Mouse (Mus musculus) activated CD4-positive, CD25-positive, alpha-beta regulatory T cell, adult 4 months (primary cell): ENCODE data around the gene Prss8. TPM values are rescaled to one million over a fixed set of nuclear protein-coding genes. Genes with fewer than 3 reads are reported as not detected.
A peak's percentile ranks its signal among the peaks of the same experiment; 100 is the strongest.
"Not testable (repeated sequence)": the region's sequence is repeated elsewhere in the genome, so short reads cannot be mapped to it uniquely, and the experiment has no call there.

Source experiments
- ATAC-seq: one replicate; pipeline ENCODE4 v1.8.0; 2017
- polyA plus RNA-seq, 2 experiments: library from polyadenylated mRNA; unstranded; fragments of 100-300 nt; shearing (Covaris generic); gene quantifications; one replicate each; pipeline ENCODE4 v1.2.1; 2017

Prss8 gene
- polyA plus RNA-seq, 2 experiments from 2014 or later: not detected

DNA sequence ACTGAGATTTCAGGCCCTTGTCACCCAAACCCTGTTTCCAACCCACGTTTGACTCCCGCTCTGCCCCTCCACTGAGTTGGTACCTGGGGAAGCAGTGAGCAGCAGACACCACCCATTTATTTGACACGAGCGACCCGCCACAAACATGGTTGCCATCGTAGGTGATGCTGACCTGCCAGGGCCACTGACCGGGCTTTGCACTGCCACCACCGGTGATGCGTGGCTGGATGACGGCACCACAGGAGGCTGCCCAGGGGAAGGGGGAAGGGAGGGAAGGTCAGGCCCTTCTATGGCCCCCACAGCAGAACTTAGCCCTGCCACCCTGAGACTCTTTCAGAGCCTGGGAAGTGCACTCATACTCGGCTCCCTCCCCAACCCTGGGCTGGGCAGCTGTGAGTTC is 2.2 kb downstream of the Prss8 start:
- ATAC-seq: no peak

DNA sequence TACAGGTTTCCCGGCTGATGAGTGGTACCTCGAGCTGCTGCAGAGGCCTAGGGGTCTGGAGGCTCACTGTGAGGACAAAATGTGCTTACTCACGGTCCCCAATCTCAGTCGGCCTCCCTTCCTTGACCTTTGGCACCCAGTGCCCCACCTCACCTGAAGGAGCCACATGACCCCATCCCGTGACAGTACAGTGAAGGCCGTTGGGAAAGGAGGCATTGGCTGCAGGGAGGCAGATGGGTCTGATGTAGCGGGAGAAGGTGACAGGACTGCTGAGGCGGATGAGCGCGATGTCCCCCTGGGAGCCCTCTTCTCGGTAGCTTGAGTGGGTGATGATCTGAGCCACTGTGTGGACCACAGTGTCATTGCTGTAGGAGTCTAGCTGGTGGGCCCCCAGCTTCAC is 3.1 kb downstream of the Prss8 start:
- ATAC-seq: no peak

DNA sequence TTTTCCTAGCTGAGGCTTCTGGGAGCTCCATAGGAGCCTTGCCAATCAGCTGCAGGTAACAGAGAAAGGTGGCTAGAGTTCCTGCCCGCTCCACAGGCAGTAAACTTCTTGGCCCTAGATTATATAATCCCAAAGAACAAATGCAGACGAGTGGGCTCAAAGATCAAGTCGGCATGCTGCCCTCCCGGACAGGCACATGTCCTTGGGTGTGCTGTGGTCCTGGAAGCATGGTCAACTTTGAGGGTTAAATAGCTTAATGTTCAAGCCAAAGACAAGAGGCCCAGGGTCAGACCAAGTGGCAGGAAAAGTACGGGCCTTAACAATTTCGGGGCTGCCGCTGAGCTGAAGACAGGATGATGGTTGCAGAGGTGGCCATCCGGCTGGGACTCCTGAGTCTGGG is 3.8 kb downstream of the Prss8 start:
- no peak for ATAC-seq

DNA sequence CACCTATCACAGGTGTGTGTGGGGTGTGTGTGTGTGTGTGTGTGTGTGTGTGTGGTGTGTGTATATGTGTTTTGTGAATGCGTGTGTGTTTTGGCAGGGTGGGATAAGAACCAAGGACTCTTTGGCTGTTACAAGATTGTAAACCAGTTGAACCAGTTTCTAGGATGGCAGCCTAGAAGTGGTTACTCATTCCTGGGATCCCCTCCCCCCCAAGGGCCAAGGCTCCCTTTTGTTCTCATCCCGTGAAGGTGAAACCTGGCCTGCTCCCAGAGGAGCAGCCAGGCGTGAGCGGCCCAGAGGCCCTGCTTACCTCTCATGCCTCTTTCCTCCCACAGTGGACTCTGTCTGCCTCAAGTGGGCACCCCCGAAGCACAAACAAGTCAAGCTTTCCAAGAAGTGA is 4.7 kb downstream of the Prss8 start:
- ATAC-seq: no peak

DNA sequence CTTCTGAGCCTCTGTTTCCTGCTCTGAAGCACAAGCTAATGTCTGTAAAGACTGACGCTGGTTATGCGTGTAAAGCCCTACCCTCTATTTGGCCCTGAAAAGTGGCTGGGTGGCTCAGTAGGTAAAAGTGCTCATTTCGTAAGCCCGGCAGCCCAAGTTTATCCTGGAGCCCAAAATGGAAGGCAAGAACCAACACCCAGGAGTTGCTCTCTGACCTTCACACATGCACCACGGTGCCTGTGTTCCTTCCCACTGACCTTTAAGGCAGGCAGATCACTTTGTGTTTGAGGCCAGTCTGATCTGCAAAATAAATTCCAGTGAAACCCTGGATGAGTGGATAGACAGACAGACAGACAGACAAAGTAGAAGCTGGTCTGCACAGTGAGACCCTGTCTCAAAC is 6.2 kb downstream of the Prss8 start:
- ATAC-seq: no peak

DNA sequence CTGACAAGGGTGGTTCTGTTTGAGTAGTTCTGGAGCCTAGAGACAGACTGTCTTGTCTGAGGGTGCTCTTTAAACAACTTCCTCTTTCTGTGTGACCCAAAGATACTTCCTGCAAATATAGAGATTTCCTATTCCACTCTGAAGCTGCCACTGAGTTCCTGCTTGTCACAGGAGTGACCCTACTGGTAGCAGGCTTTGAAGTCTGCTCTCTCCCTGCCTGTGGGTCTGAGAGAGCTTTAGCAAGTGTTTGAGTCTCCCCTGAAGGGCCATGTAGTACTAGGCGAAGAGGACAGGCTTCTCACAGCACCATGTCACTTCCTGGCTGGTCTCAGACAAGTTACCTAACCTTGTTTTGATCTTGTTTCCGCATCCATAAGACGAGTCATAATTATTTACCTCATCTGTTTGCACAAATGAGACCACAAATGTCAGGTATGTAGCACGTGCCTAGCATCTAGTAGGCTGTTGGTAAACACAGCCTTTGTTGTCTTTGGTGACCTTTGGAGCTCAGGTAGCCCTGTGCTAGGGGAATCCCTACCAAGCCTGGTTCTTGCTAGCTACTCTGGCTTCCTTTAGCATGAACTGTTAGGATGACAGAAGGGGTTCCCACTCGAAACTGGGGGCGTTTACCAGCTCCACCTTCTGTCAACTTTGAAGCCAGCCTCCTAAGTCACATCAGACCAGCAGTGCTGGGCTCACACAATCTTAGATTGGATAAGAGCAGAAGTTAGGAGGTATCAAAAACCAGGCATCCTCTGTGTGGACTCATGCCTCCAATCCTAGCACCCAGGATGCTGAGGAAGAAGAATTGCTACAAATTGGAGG is 7.2 kb downstream of the Prss8 start:
- ATAC-seq: peak; percentile 87

DNA sequence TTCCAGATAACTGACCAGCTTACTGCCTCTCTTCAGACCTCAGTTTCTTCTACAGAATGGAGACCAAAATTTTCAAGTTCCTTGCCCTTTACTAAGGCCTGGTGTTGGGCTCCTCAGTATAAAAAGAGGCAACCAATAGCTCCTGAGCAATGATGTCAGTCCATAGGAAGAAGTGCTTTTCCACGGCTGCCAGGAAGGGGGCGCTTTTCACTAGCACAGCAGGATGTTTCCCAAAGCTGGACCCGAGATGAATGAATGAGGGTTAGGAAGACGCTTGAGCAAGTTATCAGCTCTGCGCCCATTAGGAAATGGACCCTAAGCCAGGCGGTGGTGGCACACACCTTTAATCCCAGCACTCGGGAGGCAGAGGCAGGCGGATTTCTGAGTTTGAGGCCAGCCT is 8.4 kb downstream of the Prss8 start:
- no peak for ATAC-seq

DNA sequence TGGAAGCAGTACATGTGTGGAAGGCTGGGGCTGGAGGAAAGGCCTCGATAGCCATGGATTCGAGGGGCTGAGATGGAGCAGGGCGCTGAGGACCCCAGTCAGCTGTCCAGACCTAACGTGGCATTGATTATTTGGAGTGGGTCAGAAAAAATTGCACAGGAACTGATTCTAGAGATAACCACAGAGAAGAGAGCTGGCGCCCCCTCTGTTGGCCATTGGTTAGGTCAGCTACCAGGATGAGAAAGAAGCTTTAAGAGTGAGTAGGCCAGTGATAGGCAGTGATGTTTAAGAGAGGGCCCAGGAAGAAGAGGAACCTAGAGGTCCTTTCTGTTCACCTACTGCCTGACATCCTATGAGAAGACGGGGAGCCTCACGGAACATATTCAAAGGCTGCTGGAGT is 10.6 kb downstream of the Prss8 start:
- ATAC-seq: no peak

DNA sequence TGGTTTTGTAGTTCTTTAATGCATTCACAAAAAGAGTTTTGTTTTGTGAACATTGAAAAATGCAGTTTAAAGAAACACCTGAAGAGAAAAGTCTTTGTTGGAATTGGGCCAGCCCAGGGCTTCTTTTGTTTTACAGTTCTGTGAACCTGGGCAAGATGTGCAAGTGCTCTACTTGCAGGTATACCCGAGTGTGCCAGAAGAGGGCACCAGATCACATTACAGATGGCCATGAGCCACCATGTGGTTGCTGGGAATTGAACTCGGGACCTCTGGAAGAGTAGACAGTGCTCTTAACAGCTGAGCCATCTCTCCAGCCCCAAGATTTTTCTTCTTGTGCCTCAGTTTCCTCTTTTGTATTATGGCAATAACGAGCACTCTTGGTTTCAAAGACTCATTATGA is 11.7 kb downstream of the Prss8 start:
- no peak for ATAC-seq

DNA sequence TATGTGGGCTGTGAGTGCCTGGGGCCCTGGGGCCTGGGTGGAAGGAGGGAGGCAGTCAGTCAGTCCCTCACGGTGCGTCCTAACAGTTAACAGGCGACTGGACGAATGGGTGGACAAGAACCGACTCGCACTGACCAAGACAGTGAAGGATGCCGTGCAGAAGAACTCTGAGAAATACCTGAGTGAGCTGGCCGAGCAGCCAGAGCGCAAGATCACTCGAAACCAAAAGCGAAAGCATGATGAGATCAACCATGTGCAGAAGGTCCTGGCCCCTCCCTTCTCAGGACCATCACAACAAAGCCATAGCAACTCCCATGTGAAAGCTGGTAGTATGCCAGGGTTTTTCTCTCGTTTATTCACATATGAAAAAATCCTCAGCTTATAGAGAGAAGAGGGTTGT is 14.6 kb downstream of the Prss8 start:
- ATAC-seq: no peak

DNA sequence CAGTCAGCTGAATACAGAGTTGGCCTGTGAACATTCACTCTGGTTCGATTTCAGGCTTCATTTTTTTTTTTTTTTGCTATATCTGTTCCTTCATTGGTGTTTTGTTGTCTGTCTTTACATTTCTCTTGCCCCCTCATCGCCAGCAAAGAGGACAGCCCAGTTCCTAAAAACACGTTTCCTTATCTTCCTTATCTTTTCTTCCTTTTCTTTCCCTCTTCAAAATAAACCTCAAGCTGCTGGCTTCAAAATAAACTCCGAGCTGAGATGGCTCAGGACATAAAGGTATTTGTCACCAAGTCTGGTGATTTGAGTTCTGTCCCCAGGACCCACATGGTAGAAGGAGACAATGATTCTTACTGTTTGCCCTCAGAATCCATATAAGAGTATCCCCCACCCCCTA is 17.0 kb downstream of the Prss8 start:
- no peak for ATAC-seq

DNA sequence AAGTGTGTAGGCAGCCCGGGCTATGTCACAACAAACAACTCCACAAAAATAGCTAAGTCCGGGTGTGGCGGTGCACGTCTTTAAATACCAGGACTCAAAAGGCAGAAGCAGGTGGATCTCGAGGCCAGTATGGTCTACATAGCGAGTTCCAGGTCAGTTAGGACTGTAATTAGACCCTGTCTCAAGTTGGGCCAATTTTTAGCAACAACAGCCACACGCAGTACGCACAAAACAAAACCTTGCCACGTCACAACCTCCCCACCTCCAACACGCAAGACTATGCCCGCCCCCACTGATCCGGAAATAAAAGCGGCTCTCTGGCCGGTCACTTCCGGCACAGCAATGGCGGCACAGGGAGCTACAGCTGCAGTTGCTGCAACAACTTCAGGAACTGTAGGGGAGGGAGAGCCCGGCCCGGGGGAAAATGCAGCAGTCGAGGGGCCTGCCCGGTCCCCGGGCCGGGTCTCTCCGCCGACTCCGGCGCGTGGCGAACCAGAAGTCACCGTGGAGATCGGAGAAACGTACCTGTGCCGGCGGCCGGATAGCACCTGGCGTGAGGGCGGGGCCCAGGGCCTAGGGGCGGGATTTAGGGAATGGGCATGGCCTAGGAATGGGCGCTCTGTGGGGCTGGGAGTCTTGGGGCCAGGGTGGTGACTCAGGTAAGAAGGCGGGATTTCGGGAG is 17.6 kb downstream of the Prss8 start, which contains the start of gene Kat8:
Kat8 (plus strand) TSS at position 327 of the 682 bp plus-strand sequence.
- peak; percentile 99 for ATAC-seq

DNA sequence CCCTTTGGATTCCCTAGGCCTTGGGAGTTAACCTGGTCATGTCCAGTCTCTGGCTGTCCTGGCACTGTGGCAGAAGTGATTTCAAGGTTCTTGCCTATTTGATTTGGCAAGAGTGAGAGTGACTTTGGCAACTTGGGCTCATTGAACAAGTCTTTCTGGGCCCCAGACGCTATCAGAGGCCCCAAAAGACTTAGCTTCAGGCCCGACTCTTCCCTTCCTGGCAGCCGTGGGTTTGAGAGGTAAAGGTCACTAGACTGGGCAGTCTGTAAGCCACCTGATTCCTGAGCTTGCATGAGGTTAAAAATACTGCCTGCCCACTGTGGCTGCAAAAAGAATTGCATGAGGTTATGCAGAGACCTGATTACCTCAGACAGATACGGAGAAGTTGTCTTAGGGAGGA is 21.2 kb downstream of the Prss8 start:
- ATAC-seq: no peak

DNA sequence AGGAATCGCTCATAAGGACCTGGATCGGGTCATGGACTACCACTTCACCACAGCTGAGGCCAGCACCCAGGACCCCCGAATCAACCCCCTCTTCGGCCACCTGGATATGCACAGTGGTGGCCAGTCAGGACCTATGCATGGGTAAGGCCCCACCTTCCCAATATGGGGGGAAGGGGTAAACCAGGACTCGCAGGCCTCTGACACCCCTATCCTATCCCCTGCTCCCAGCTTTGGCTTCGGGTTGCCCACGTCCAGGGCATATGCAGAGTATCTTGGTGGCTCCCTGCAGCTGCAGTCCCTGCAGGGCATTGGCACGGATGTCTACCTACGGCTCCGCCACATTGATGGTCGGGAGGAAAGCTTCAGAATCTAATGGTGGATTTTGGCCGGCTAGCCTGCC is 22.0 kb downstream of the Prss8 start:
- no peak for ATAC-seq

DNA sequence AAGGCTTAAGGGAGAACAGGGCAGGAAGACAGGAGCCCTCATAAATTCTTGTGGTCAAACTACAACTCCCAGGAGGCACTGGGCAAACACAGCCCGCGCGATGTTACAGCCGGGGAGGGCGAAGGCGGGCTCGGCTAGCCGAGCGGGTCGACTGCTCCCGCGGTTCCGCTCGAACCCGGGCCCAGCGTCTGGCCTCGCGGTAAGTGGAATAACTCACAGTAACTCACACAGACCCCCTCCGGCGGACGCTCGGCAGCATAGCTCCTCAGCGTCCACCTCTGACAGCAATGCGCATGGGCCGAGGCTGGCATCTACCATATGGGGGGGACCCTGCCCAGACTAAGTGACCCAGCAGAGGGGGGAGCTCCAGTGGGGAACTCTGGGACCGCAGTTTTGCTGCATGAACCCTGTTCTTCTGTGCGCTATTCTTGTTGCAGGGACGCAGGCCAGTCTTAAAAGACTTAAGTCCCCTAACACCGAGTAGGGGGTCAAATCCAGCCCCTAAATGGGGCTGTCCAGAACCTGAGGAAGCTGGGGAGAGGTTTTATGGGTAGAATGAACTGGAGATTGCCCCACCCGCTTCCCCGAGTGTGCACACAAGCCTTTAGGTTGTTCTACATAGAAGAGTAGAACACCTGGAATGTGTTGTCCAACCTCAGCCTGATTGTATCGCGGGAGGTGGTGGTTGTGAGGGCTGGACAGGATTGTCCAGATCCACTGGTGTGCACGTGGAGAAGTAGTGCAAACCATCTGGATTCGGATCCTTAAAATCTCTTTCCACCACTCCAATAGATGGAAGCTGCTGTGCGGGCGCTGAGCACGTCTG is 25.7 kb downstream of the Prss8 start, which contains the start of gene Bckdk:
Bckdk (plus strand) TSS at position 112 of the 826 bp plus-strand sequence.
- ATAC-seq: peak; percentile 97

DNA sequence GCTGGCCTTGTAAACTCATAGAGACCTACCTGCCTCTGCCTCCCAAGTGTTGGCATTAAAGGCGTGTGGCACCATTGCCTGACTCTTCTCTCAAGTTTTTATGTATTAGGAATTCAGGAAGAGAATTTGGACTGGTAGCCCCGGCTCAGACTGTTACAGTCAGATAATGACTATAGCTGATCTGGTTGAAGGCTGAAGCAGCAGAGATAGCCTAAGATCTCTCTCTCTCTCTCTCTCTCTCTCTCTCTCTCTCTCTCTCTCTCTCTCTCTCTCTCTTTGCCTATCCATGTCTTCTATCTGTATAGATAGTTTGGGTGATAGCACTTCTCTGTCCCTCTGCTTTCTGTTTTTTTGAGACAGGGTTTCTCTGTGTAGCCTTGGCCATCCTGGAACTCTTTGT is 28.1 kb downstream of the Prss8 start:
- no peak for ATAC-seq

DNA sequence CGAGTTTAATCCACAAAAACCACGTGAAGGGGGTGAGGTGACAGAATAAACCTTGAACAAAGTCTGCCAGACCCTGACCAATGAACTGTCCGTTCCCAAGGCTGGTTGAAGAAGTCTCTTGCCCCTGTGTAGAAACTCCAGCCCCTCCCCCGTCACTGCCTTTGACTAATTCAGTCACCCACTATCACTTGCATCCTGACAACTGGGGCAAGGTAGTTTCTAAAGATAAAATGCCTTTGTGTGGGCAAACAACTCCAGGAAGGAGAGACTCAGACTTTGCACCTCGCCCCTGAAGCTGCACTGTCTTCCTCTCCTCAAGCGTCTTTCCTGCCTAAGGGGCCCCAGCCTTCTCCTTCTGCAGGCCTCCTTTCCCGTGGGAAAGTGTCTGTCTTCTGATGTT is 29.9 kb downstream of the Prss8 start:
- ATAC-seq: no peak

DNA sequence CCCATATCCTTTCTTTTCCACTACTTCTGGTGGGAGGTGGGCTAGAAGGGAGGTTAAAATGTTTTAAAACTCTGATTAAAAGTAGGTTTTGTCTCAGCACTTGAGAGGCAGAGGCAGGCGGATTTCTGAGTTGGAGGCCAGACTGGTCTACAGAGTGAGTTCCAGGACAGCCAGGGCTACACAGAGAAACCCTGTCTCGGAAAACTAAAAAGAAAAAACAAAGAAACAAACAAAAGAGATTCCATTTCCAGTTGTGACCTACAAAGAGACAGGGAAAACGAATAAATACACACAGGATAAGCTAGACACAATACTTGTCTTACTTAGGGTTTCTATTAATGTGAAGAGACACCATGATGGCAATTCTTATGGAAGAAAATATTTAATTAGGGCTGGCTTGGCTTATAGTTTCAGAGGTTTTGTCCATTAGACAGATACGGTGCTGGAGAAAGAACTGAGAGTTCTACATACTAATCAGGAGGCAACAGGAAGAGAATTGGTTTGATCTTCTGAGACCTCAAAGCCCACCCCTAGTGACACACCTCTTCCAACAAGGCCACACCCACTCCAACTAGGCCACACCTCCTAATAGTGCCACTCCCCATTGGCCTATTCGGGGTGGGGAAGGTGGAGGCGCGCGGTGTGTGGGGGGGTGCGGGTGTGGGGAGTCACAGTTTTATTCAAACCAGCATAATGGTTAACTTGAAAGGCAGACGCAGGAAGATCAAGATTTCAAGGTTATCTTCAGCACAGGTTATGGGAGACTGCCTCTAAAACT is 31.5 kb downstream of the Prss8 start:
- no peak for ATAC-seq

DNA sequence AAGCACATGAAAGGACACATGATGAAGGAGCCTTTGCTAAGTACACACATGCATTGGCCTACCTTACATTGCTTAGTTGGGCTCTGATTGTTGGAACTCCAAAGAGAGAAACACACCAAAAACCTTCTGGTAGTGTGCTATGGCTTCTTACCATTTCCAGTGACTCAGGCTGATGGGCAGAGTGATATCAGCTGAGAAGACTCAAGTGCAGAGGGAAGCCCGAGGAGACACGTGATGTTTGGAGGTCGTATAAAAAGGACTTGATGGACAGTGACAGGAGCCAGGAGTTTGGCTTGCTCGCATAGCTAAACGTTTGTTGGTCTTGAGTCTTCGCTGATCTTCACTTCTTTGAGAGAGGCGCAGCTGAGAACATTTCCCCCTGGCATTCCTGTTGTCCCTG is 32.4 kb downstream of the Prss8 start:
- no peak for ATAC-seq

DNA sequence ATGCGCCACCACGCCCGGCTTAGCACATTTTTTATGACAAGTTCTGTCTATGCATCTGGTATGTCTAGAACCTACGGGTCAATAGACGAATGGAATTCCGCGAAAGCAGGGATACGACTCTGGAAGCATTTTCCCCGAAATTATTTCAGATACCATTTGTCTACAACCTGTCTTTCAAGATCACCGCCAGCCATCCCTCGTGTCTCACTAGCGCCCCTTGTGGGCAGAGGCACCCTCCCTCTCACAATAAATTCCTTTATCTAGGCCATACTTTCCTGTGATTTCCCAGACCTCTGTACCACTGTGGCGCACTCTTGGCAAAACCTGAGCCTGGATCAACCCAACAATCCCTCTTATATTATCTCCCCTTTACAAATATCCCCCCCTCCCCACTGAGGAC is 33.5 kb downstream of the Prss8 start:
- ATAC-seq: no peak

DNA sequence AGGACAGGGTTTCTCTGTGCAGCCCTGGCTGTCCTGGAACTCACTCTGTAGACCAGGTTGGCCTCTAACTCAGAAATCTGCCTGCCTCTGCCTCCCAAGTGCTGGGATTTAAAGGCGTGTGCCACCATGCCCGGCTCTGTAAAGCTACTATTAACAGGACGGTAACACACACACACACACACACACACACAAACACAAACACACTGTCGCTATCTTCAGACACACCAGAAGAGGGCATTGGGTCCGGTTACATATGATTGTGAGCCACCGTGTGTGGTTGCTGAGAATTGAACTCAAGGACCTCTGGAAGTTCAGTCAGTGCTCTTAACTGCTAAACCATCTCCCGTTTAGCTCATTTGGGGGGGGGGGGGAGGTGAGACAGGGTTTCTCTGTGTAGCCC is 34.0 kb downstream of the Prss8 start:
- ATAC-seq: not testable (repeated sequence)

DNA sequence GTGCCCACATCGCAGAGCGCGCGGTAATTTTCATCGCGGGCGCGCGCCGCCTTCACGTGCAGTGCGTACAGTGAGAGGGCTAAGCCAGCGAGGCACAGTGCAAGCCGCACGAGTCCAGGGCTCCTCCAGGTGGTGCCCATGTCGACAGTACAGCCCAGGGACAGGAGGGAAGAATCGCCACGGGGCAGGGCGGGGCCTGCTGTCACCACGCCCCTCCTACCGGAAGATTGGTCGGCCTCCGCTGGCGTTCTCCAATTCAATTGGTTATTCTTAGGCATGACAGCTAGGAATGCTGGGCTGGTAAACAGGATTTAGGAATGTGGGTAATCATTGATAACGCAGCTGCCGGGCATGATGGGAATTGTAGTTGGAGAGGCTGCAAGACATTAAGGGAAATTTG is 34.5 kb downstream of the Prss8 start, which contains the start of the genes Gm21974 and Vkorc1:
Gm21974 (minus strand) TSS at position 13 of the 400 bp plus-strand sequence.
Vkorc1 (minus strand) TSS at position 176 of the 400 bp plus-strand sequence.
- peak; percentile 91 for ATAC-seq
